Mouse (Mus musculus): Measurements from ENCODE around the gene Sox21.

Gene Sox21

GRCm38 (mm10) chr14:118236886-118237289 lies at the start of gene Sox21:
Sox21 (minus strand) TSS chr14:118237030.
- no peak for DNase-seq (ENCODE audit: low read depth, low spot score)

GRCm38 (mm10) chr14:118286096-118286495 lies 49.3 kb upstream of the Sox21 start:
- DNase-seq (ENCODE audit: low read depth, low spot score) = no peak

- DNase-seq (ENCODE audit: low read depth, low spot score) = no peak
These were observed 46.1 kb upstream of the Sox21 start for GRCm38 (mm10) chr14:118282917-118283316.

DNA sequence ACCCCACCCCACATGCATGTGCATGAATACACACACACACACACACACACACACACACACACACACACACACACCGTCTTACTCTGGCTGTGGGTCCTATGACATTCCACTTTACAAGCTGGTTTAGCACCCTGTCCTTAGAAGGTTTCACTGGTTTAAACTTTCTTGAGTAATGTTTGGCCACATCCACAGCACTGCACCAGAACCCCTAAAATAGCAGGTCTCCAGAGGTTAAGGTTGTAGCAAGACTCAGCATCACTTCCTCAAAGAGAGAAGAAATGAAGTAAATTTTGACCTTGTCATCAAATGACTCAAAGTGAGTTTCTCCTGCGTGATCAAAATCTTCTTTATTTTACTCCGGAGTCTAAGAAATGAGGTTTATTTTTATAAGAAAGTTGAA lies 45.4 kb upstream of the Sox21 start:
- DNase-seq (ENCODE audit: low read depth, low spot score) = no peak

GRCm38 (mm10) chr14:118277704-118278498 lies 41.1 kb upstream of the Sox21 start:
- DNase-seq (ENCODE audit: low read depth, low spot score) = no peak

GRCm38 (mm10) chr14:118272594-118273555 lies 36.0 kb upstream of the Sox21 start:
- no peak for DNase-seq (ENCODE audit: low read depth, low spot score)

DNA sequence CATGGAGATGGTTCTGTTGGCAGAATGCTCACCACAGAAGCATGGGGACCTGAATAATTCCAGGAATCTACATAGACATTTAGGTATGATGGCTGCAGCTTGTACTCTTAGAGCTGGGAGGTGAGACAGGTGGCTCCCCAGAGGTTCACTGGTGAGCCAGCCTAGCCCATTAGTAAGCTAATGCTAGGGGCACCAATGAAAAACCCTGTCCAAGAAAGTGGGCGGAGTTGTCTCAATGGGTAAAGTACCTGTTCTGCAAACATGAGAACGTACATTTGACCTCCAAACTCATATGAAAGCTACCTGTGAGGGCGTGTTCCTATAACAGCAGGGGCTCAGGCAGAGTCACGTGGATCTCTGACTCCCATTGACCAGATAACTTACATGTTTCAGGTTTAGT lies 32.0 kb upstream of the Sox21 start:
- DNase-seq (ENCODE audit: low read depth, low spot score) = no peak

DNA sequence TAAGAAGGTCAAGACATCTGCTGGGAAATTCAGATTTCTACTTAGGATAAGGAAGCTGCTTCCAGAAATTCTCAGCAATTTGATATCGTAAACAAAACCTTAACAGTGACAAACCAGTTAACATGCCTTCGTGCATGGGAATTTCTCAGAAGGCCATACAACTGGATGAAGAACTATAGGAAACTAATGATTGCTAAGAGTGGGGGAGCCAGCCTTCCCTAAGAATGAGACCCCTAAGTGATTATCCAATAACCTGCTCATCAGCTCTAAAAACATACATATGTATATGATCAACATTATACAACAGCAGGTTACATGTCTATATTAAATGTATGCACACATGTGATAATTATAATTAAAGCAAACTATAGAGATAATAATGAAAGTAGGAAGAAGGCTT lies 29.8 kb upstream of the Sox21 start, which contains the start of gene Gm9376:
Gene Gm9376 (plus strand): TSS at position 301 of the 400 bp plus-strand sequence.
- no peak for DNase-seq (ENCODE audit: low read depth, low spot score)

DNA sequence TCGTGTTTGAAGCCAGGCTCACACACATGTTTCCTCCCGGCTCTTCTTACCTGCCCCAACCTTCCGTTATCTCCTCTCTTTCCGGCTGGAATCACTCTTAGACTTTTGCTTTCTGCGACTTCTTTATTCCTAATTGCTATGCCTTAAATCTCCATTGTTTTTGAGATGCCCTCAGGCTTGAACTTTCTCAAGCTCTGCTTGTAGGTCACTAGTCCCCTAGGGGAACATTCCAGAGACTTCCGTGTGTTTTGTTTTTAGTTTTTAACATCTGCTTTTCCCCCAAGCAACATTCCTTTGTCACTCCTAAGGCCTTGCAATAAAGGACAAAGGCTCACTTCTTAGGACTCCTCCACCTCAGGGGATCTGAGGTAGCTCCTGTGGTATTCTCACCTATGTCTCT lies 16.6 kb upstream of the Sox21 start:
- DNase-seq (ENCODE audit: low read depth, low spot score) = no peak

DNA sequence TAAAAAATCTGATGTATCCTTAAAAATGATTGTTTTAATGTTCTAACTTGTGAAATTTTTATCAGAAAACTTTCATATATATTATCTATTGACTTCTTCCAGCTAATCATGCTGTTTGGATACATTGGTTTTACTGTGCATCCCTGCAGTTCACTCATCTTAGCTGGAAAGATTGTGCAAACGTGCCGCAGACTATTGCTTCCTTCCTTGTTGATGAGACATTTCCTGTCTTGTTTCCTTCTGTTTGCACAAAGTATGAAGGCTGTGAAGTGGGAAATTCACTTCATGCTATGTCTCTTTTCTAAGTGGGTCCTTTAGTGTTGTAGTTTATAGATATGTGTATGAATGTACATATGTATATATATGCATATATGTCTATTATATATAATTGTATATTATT lies 4.6 kb upstream of the Sox21 start:
- no peak for DNase-seq (ENCODE audit: low read depth, low spot score)

DNA sequence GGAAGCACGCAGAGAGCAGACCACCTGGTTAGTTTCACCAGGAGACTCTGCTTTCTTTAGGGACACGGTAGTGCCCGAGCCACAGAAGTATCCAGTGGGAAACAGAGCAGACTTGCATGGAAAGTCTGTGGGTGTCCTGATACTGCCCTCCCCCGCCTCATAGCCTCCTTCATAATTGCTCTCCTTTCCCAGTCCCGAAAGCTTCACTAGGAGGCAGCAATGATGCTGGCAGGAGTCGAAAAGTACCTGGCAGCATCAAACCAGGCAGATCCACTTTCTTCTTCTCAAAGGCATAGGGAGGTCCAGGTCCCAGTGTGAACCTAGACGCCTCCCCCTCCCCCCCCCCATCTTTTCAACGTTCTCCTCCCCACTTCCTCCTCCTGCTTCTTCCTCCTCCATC lies 2.5 kb upstream of the Sox21 start:
- no peak for DNase-seq (ENCODE audit: low read depth, low spot score)

GRCm38 (mm10) chr14:118237786-118238185 lies 956 bp upstream of the Sox21 start:
- DNase-seq (ENCODE audit: low read depth, low spot score) = no peak

GRCm38 (mm10) chr14:118235973-118236885 lies 601 bp downstream of the Sox21 start:
- DNase-seq (ENCODE audit: low read depth, low spot score) = no peak

DNA sequence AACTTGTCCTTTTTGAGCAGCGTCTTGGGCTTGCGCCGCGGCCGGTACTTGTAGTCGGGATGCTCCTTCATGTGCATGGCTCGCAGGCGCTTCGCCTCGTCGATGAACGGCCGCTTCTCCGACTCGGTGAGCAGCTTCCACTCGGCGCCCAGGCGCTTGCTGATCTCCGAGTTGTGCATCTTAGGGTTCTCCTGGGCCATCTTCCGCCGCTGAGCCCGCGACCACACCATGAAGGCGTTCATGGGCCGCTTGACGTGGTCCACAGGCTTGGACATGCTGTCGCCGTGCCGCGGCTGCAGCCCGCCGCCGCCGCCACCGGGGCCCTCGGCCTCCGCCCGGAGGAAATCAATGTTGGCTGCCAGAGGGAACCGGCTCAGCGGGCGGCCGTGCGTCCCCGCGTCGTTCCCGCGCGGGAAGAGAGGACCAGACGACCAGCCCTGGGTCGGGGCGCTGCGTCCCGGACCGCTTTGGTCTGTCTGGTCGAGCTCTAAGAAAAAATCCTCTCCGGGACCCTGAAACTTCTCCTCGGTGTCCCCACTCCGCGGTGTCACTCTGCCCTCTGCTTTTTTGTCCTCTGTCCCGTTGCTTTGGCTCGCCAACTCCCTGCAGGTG lies 1.4 kb downstream of the Sox21 start:
- DNase-seq (ENCODE audit: low read depth, low spot score) = no peak

- no peak for DNase-seq (ENCODE audit: low read depth, low spot score)
These were observed 2.2 kb downstream of the Sox21 start for GRCm38 (mm10) chr14:118234541-118235210.

GRCm38 (mm10) chr14:118233786-118234540 lies 2.9 kb downstream of the Sox21 start:
- DNase-seq (ENCODE audit: low read depth, low spot score) = no peak

GRCm38 (mm10) chr14:118232381-118232970 lies 4.4 kb downstream of the Sox21 start:
- no peak for DNase-seq (ENCODE audit: low read depth, low spot score)

GRCm38 (mm10) chr14:118226471-118227155 lies 10.2 kb downstream of the Sox21 start:
- DNase-seq (ENCODE audit: low read depth, low spot score) = no peak

GRCm38 (mm10) chr14:118225911-118226310 lies 10.9 kb downstream of the Sox21 start:
- no peak for DNase-seq (ENCODE audit: low read depth, low spot score)
